Mouse (Mus musculus): ENCODE data around the gene Fam207a. TPM values are rescaled to one million over a fixed set of nuclear protein-coding genes. Genes with fewer than 3 reads are reported as not detected.

Gene Fam207a
- total and polyA plus RNA-seq, 3 experiments, result 70.6 to 74.0 TPM; not detected in 1

- DNase-seq (ENCODE audit: low read depth, low spot score), result no peak
- Histone ChIP-seq H3K4me1 (ENCODE audit: control insufficient read depth in 1 of 2, insufficient read depth in 2 of 2, low read length in 2 of 2) (no peaks in the 10 kb centered on the region), H3K27ac (ENCODE audit: control insufficient read depth, low read depth, low read length) (no peak overlapping the region), H3K4me3 (ENCODE audit: control insufficient read depth in 1 of 2, insufficient read depth in 1 of 2, low read depth in 2 of 2, low read length in 2 of 2) (no peak overlapping the region), H3K36me3 (ENCODE audit: control insufficient read depth in 1 of 2, insufficient read depth in 2 of 2, low read length in 2 of 2) (peaks cover 0 to 4% of the 10 kb centered on the region in 2 experiments; a peak in 2 of 4 replicates), H3K79me2 (ENCODE audit: control insufficient read depth, insufficient read depth, low read length, poor library complexity) (no peaks in the 10 kb centered on the region), H3K9ac (ENCODE audit: control insufficient read depth, low read depth, low read length, poor library complexity, severe bottlenecking) (no peak overlapping the region), H3K27me3 (ENCODE audit: control insufficient read depth in 1 of 2, insufficient read depth in 2 of 2, low read length in 2 of 2) (no peaks in the 10 kb centered on the region), H3K9me3 (replicated peaks; ENCODE audit: insufficient read depth, low read length) (no peaks in the 10 kb centered on the region)
- TF ChIP-seq BHLHE40 (IDR thresholded peaks at IDR 0.05; ENCODE audit: borderline replicate concordance, low read depth, low read length) (no peak), TAL1 (IDR thresholded peaks at IDR 0.05; ENCODE audit: low read length) (no peak), GATA1 (IDR thresholded peaks at IDR 0.05; ENCODE audit: low read depth, low read length) (no peak), UBTF (IDR thresholded peaks at IDR 0.05; ENCODE audit: borderline replicate concordance, insufficient read depth, low read depth, low read length) (no peak), POLR2AphosphoS5 (IDR thresholded peaks at IDR 0.05; ENCODE audit: borderline replicate concordance, low read depth, low read length) (no peak), MXI1 (IDR thresholded peaks at IDR 0.05; ENCODE audit: low read depth, low read length) (no peak), CTCF (IDR thresholded peaks at IDR 0.05 in 2 of 3, conservative IDR thresholded peaks at IDR 0.05 in 1 of 3; ENCODE audit: control insufficient read depth in 1 of 3, insufficient read depth in 1 of 3, low read depth in 2 of 3, low read length in 3 of 3, poor library complexity in 1 of 3, severe bottlenecking in 1 of 3) (no peak), NELFE (IDR thresholded peaks at IDR 0.05; ENCODE audit: low read depth, low read length) (no peak), MEF2A (IDR thresholded peaks at IDR 0.05; ENCODE audit: extremely low read depth, insufficient replicate concordance, low read depth, low read length, poor library complexity, severe bottlenecking) (no peak), POLR2AphosphoS2 (IDR thresholded peaks at IDR 0.05; ENCODE audit: low read length) (no peak), MYB (IDR thresholded peaks at IDR 0.05; ENCODE audit: low read depth, low read length) (no peak), JUND (IDR thresholded peaks at IDR 0.05; ENCODE audit: low read depth, low read length) (no peak), CHD2 (IDR thresholded peaks at IDR 0.05; ENCODE audit: low read length) (no peak), ETS1 (IDR thresholded peaks at IDR 0.05; ENCODE audit: low read depth, low read length) (no peak), GABPA (IDR thresholded peaks at IDR 0.05; ENCODE audit: low read depth, low read length) (no peak), SIN3A (IDR thresholded peaks at IDR 0.05; ENCODE audit: low read length) (no peak), MAFK (IDR thresholded peaks at IDR 0.05; ENCODE audit: borderline replicate concordance, low read depth, low read length) (no peak), CHD1 (IDR thresholded peaks at IDR 0.05; ENCODE audit: low read depth, low read length) (no peak), TCF12 (IDR thresholded peaks at IDR 0.05; ENCODE audit: low read depth, low read length) (no peak)
These were observed 29.3 kb upstream of the Fam207a start for GRCm38 (mm10) chr10:77544916-77545315.

GRCm38 (mm10) chr10:77543226-77543625 is 27.6 kb upstream of the Fam207a start:
- no peak overlapping the region for H3K4me3 ChIP-seq (ENCODE audit: control insufficient read depth in 1 of 2, insufficient read depth in 1 of 2, low read depth in 2 of 2, low read length in 2 of 2)
- H3K9ac ChIP-seq (ENCODE audit: control insufficient read depth, low read depth, low read length, poor library complexity, severe bottlenecking), result no peak overlapping the region
- peaks cover 0 to 4% of the 10 kb centered on the region in 2 experiments; a peak in 2 of 4 replicates for H3K36me3 ChIP-seq (ENCODE audit: control insufficient read depth in 1 of 2, insufficient read depth in 2 of 2, low read length in 2 of 2)
- DNase-seq (ENCODE audit: low read depth, low spot score), result peak; percentile 77
- no peaks in the 10 kb centered on the region for H3K4me1 ChIP-seq (ENCODE audit: control insufficient read depth in 1 of 2, insufficient read depth in 2 of 2, low read length in 2 of 2)
- H3K79me2 ChIP-seq (ENCODE audit: control insufficient read depth, insufficient read depth, low read length, poor library complexity), result peaks cover 2% of the 10 kb centered on the region
- peak; percentile 15; the same call in 1 of the 2 replicates for TF ChIP-seq ELF1 (IDR thresholded peaks at IDR 0.05; ENCODE audit: low read depth, low read length)
- peak; percentile 69 to 80 (median 78) for TF ChIP-seq CTCF (IDR thresholded peaks at IDR 0.05 in 2 of 3, conservative IDR thresholded peaks at IDR 0.05 in 1 of 3; ENCODE audit: control insufficient read depth in 1 of 3, insufficient read depth in 1 of 3, low read depth in 2 of 3, low read length in 3 of 3, poor library complexity in 1 of 3, severe bottlenecking in 1 of 3)
- no peak for TF ChIP-seq HCFC1 (IDR thresholded peaks at IDR 0.05; ENCODE audit: low read depth, low read length)
- peak; percentile 34 for TF ChIP-seq RAD21 (IDR thresholded peaks at IDR 0.05; ENCODE audit: low read depth, low read length)
- no peak for TF ChIP-seq USF1 (IDR thresholded peaks at IDR 0.05; ENCODE audit: low read depth, low read length)
- 0 out of 2 replicates have a peak, but pooled peaks have one; percentile 21 for TF ChIP-seq ZC3H11A (IDR thresholded peaks at IDR 0.05; ENCODE audit: low read depth, low read length)
- peak; percentile 66 for TF ChIP-seq SMC3 (IDR thresholded peaks at IDR 0.05; ENCODE audit: low read depth, low read length)
- no peak for TF ChIP-seq E2F4 (IDR thresholded peaks at IDR 0.05; ENCODE audit: borderline replicate concordance, low read depth, low read length)
- no peaks in the 10 kb centered on the region for H3K27me3 ChIP-seq (ENCODE audit: control insufficient read depth in 1 of 2, insufficient read depth in 2 of 2, low read length in 2 of 2)
- no peak overlapping the region for H3K27ac ChIP-seq (ENCODE audit: control insufficient read depth, low read depth, low read length)
- no peaks in the 10 kb centered on the region for H3K9me3 ChIP-seq (replicated peaks; ENCODE audit: insufficient read depth, low read length)

All from MEL (cell line).